Comparison of ENCODE assay signal across 8 mouse cellular contexts in genomic region chr3:100161665-100162314, GRCm38 (mm10). TPM values are rescaled to one million over a fixed set of nuclear protein-coding genes. Genes with fewer than 3 reads are reported as not detected.
DNase-seq lines count a peak whose midpoint lies in the region; ATAC-seq and TF ChIP-seq lines count a peak whose summit lies in the region.

No protein-coding gene starts in this region.

- WGBS in cerebellum, adult 2 months = 2% methylated on average over 35 of the region's 35 CpGs
- WGBS in thymus, adult 2 months = under 1% methylated on average over 35 of the region's 35 CpGs
- WGBS in liver, embryonic 12.5 days (ENCODE audit: insufficient replicate concordance) = under 1% methylated on average over 35 of the region's 35 CpGs

- H3K27ac ChIP-seq in cerebellum, adult 2 months (ENCODE audit: insufficient read depth, low read length) = no peak overlapping the region
- no peak overlapping the region for H3K27ac ChIP-seq in thymus, adult 2 months (ENCODE audit: control insufficient read depth, insufficient read depth, low read length)
- H3K27ac ChIP-seq in liver, embryonic 12.5 days = peak overlapping the region; percentile 95

- TF ChIP-seq POLR2A in cerebellum, adult 2 months (IDR thresholded peaks at IDR 0.05; ENCODE audit: borderline replicate concordance, insufficient read depth, low read length) = no peak
- no peak for TF ChIP-seq POLR2A in thymus, adult 2 months (IDR thresholded peaks at IDR 0.05; ENCODE audit: control insufficient read depth, extremely low read depth, insufficient read depth, low read length, poor library complexity)

- H3K4me3 ChIP-seq in cerebellum, adult 2 months (replicated peaks; ENCODE audit: insufficient read depth, low read depth, low read length) = peak overlapping the region; percentile 90
- peak overlapping the region; percentile 69 for H3K4me3 ChIP-seq in thymus, adult 2 months (ENCODE audit: control insufficient read depth, insufficient read depth, low read length)
- H3K4me3 ChIP-seq in liver, embryonic 12.5 days = peak overlapping the region; percentile 89

- peaks cover 8% of the 10 kb centered on the region; the same call in 1 of the 2 replicates for H3K4me1 ChIP-seq in cerebellum, adult 2 months (ENCODE audit: control insufficient read depth, insufficient read depth, low read length)
- H3K4me1 ChIP-seq in thymus, adult 2 months (replicated peaks; ENCODE audit: control insufficient read depth, insufficient read depth, low read length) = peaks cover 3% of the 10 kb centered on the region
- peaks cover 35% of the 10 kb centered on the region for H3K4me1 ChIP-seq in liver, embryonic 12.5 days

- no peak for DNase-seq in cerebellum, adult 2 months
- no peak for DNase-seq in cerebellum, postnatal 25 days
- DNase-seq in thymus, adult 2 months = peak; percentile 2
- no peak for DNase-seq in thymus, postnatal 14 days
- no peak for DNase-seq in urinary bladder, postnatal 36 days (ENCODE audit: low spot score in 2 of 2)
- no peak for DNase-seq in gastrocnemius, postnatal 4 days (ENCODE audit: low spot score in 2 of 2)
- DNase-seq in cerebellum, adult 8-10 months = no peak

- peak overlapping the region; percentile 85 for H3K9ac ChIP-seq in liver, embryonic 12.5 days

- no peak for TF ChIP-seq CTCF in cerebellum, adult 2 months (IDR thresholded peaks at IDR 0.05; ENCODE audit: borderline replicate concordance, insufficient read depth, low read depth, low read length)
- no peak for TF ChIP-seq CTCF in thymus, adult 2 months (IDR thresholded peaks at IDR 0.05; ENCODE audit: borderline replicate concordance, control insufficient read depth, extremely low read depth, insufficient read depth, low read length, poor library complexity)

- ATAC-seq in liver, embryonic 12.5 days = no peak; the same call in 1 of the 2 replicates

- no peaks in the 10 kb centered on the region for H3K9me3 ChIP-seq in liver, embryonic 12.5 days (replicated peaks)

- peak overlapping the region; percentile 81 for H3K4me2 ChIP-seq in liver, embryonic 12.5 days

- H3K36me3 ChIP-seq in thymus, adult 2 months (ENCODE audit: control insufficient read depth, insufficient read depth, low read length) = peaks cover 14% of the 10 kb centered on the region; the same call in 1 of the 2 replicates
- peaks cover 43% of the 10 kb centered on the region for H3K36me3 ChIP-seq in liver, embryonic 12.5 days

- H3K27me3 ChIP-seq in cerebellum, adult 2 months (ENCODE audit: control insufficient read depth, insufficient read depth, low read length) = no peaks in the 10 kb centered on the region
- H3K27me3 ChIP-seq in thymus, adult 2 months (ENCODE audit: control insufficient read depth, insufficient read depth, low read length) = no peaks in the 10 kb centered on the region
- no peaks in the 10 kb centered on the region for H3K27me3 ChIP-seq in liver, embryonic 12.5 days (replicated peaks)

RNA-seq across cellular contexts. Expression of gene Gdap2, which starts 0.4 kb away (rescaled TPM):
- polyA plus RNA-seq in cerebellum, adult 2 months (2012; rRNA removed) = 37.2 and 37.8 TPM in 2 replicates
- polyA plus RNA-seq in thymus, adult 2 months (2012; rRNA removed) = 18.8 and 19.6 TPM in 2 replicates
- polyA plus RNA-seq in liver, embryonic 12.5 days (2016; fragmentation: Nextera tagmentation; extraction: Ambion mirVana) = 20.6 and 22.0 TPM in 2 replicates
- 10 to 100 TPM in 1 of 2 experiments, 1 to 10 TPM in 1; 9.4 to 11.3 TPM for total RNA-seq in gastrocnemius, postnatal 4 days (2021)

RNA-seq across cellular contexts. Expression of gene Wdr3, which starts 0.4 kb away (rescaled TPM):
- 24.2 and 28.8 TPM in 2 replicates for polyA plus RNA-seq in cerebellum, adult 2 months (2012; rRNA removed)
- 30.1 and 31.7 TPM in 2 replicates for polyA plus RNA-seq in thymus, adult 2 months (2012; rRNA removed)
- 43.6 and 48.9 TPM in 2 replicates for polyA plus RNA-seq in liver, embryonic 12.5 days (2016; fragmentation: Nextera tagmentation; extraction: Ambion mirVana)
- total RNA-seq in gastrocnemius, postnatal 4 days (2021) = 10 to 100 TPM; 12.7 to 17.9 TPM
